Mouse (Mus musculus): ENCODE results near the gene Oscp1. TPM values are rescaled to one million over a fixed set of nuclear protein-coding genes. Genes with fewer than 3 reads are reported as not detected.

The Oscp1 gene
- polyA plus RNA-seq, 1 experiment from 2014 or later, result 13.6 TPM

DNA sequence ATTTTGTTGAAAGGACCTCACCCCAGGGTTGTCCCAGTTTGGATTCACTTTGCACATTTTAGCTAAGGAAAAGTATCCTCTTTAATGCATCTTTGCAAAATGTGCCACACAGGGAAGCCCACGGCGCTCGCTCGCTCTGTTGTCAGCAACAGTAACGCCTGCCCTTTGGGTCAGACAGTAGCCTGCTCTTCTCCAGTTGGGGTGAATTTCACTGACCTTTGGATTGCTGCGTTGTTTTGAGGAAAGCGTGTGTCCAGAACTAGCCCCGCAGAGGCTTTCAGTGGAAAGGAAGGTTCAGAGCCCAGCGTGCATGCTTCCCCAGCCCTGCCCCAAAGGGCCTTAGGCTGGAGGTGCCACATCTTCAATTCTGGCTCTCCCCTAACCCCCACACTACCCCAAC, 57.0 kb downstream of the Oscp1 start:
- 0 out of 2 replicates have a peak, but pooled peaks cover 3% of the 10 kb centered on the region for H3K36me3 ChIP-seq (ENCODE audit: insufficient read depth, low read length)
- H3K4me3 ChIP-seq (replicated peaks; ENCODE audit: low read depth, low read length), result no peak overlapping the region
- no peaks in the 10 kb centered on the region for H3K27me3 ChIP-seq (ENCODE audit: insufficient read depth, low read length)
- TF ChIP-seq CTCF (IDR thresholded peaks at IDR 0.05; ENCODE audit: low read depth), result no peak
- no peak overlapping the region for H3K4me2 ChIP-seq (ENCODE audit: low read length)
- H3K27ac ChIP-seq, result no peak overlapping the region
- no peak overlapping the region for H3K9ac ChIP-seq (ENCODE audit: low read depth, low read length)
- no peaks in the 10 kb centered on the region for H3K9me3 ChIP-seq (replicated peaks; ENCODE audit: low read length)
- 78% methylated on average over 9 of the region's 9 CpGs for WGBS
- no peak for DNase-seq (ENCODE audit: low spot score)
- H3K4me1 ChIP-seq (replicated peaks; ENCODE audit: insufficient read depth, low read length), result peaks cover 32% of the 10 kb centered on the region
- ATAC-seq (replicated peaks; ENCODE audit: low FRiP score, low read depth), result no peak

DNA sequence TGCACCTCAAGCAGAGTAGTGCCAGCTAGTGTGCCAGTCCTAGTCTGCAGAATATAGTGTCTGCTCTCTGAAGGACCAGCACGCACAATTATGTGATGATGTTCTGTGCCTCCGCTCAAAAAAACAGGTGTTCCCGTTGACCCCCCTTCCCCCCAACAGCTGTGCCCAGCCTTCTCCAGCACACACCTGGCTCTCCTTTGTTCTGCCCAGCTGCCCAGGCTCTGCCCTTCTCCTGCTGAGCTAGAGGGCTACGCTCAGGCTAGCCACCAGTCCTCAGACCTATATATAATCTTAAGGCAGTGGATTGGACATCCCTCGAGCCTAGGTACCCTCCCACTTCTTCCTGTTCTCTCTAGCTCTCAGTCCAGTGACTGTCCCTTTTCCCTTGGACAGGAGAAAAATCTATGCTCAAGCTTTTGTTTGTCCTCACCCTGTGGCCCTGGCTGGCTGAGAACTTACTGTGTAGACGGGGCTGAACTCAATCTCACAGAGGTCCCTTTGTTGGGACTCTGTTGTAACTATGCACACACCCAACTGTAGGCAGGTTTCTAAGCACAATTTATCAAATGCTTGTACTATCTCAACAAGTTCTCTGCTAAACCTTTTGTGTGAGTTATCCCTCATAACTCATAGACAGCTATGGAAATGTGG, 57.6 kb downstream of the Oscp1 start:
- Histone ChIP-seq H3K4me2 (ENCODE audit: low read length) (no peak overlapping the region), H3K9ac (ENCODE audit: low read depth, low read length) (no peak overlapping the region), H3K27ac (no peak overlapping the region), H3K27me3 (ENCODE audit: insufficient read depth, low read length) (no peaks in the 10 kb centered on the region), H3K36me3 (ENCODE audit: insufficient read depth, low read length) (0 out of 2 replicates have a peak, but pooled peaks cover 3% of the 10 kb centered on the region), H3K9me3 (replicated peaks; ENCODE audit: low read length) (no peaks in the 10 kb centered on the region), H3K4me3 (replicated peaks; ENCODE audit: low read depth, low read length) (no peak overlapping the region), H3K4me1 (replicated peaks; ENCODE audit: insufficient read depth, low read length) (peaks cover 26% of the 10 kb centered on the region)
- no peak for DNase-seq (ENCODE audit: low spot score)
- TF ChIP-seq CTCF (IDR thresholded peaks at IDR 0.05; ENCODE audit: low read depth), result no peak
- ATAC-seq (replicated peaks; ENCODE audit: low FRiP score, low read depth), result no peak
- 54% methylated on average over 6 of the region's 6 CpGs for WGBS

DNA sequence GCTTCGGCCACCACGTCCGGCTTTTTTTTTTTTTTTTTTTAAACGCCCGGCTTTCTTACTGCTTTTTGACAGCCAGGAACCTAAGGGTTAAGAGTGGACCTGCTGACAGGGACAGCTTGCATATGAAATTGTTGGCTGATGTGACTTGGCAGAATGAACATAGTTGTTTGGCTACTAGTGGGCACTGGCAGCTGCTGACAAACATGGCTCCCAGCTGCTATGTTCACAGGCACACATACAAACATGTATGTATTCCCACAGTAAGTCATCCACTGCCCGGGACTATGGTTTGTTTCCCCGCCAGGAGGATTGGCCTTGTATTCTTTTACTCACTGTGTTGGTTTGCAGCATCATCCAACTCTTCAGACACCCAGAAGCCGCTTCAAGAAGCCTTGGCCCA, 58.8 kb downstream of the Oscp1 start:
- Histone ChIP-seq H3K9me3 (replicated peaks; ENCODE audit: low read length) (no peaks in the 10 kb centered on the region), H3K4me3 (replicated peaks; ENCODE audit: low read depth, low read length) (no peak overlapping the region), H3K4me2 (ENCODE audit: low read length) (no peak overlapping the region), H3K36me3 (ENCODE audit: insufficient read depth, low read length) (0 out of 2 replicates have a peak, but pooled peaks cover 3% of the 10 kb centered on the region), H3K27me3 (ENCODE audit: insufficient read depth, low read length) (no peaks in the 10 kb centered on the region), H3K4me1 (replicated peaks; ENCODE audit: insufficient read depth, low read length) (peaks cover 17% of the 10 kb centered on the region; the same call in 1 of the 2 replicates), H3K9ac (ENCODE audit: low read depth, low read length) (no peak overlapping the region), H3K27ac (no peak overlapping the region)
- no peak for TF ChIP-seq CTCF (IDR thresholded peaks at IDR 0.05; ENCODE audit: low read depth)
- DNase-seq (ENCODE audit: low spot score) (no peak), ATAC-seq (replicated peaks; ENCODE audit: low FRiP score, low read depth) (no peak)
- 83% methylated on average over 8 of the region's 8 CpGs for WGBS

DNA sequence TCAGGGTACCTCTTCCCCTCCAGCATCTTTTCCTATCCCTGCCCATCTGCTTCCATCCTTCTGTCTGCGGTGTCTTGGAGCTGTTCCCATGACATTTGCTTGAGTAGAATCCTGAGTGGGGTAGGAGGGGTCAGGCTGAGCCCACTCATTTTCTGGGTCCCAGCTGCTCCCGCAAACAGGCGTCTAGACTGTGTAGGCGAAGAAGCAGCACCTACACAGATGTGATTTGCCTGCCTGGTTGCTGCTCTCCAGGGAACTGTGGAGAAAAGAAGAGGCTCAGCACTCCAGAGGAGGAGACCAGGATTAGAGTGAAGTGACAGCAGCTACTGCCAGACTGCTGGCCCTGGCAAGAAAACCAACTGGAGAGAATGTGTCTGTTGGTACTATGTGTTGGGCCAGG, 60.3 kb downstream of the Oscp1 start:
- no peak overlapping the region for H3K9ac ChIP-seq (ENCODE audit: low read depth, low read length)
- no peak overlapping the region for H3K4me2 ChIP-seq (ENCODE audit: low read length)
- H3K27ac ChIP-seq, result no peak overlapping the region
- no peak for ATAC-seq (replicated peaks; ENCODE audit: low FRiP score, low read depth)
- 0 out of 2 replicates have a peak, but pooled peaks cover 3% of the 10 kb centered on the region for H3K36me3 ChIP-seq (ENCODE audit: insufficient read depth, low read length)
- H3K9me3 ChIP-seq (replicated peaks; ENCODE audit: low read length), result no peaks in the 10 kb centered on the region
- H3K4me1 ChIP-seq (replicated peaks; ENCODE audit: insufficient read depth, low read length), result peaks cover 10% of the 10 kb centered on the region; the same call in 1 of the 2 replicates
- 79% methylated on average over 4 of the region's 4 CpGs for WGBS
- H3K4me3 ChIP-seq (replicated peaks; ENCODE audit: low read depth, low read length), result no peak overlapping the region
- no peak for DNase-seq (ENCODE audit: low spot score)
- no peaks in the 10 kb centered on the region for H3K27me3 ChIP-seq (ENCODE audit: insufficient read depth, low read length)
- TF ChIP-seq CTCF (IDR thresholded peaks at IDR 0.05; ENCODE audit: low read depth), result no peak

DNA sequence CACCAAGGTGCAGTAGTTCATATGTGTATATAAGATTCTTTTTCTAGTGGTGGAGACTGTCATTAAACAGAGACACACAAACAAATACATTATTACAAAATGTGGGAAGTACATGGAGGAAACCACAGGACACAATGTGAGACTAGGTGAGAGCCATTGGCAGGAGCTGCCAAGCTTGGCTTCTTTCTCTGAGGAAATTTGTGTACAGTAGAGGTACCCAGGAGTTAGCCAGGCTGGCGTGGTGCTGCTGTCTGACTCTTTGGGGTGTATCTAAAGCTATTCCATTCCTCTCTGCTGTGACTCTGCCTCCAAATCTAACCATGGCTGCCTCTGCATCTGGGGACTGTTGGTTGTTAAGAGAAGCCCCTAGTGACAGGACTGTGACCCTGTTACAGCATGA, 60.7 kb downstream of the Oscp1 start:
- DNase-seq (ENCODE audit: low spot score), result no peak
- Histone ChIP-seq H3K36me3 (ENCODE audit: insufficient read depth, low read length) (0 out of 2 replicates have a peak, but pooled peaks cover 3% of the 10 kb centered on the region), H3K9ac (ENCODE audit: low read depth, low read length) (no peak overlapping the region), H3K4me2 (ENCODE audit: low read length) (no peak overlapping the region), H3K4me1 (replicated peaks; ENCODE audit: insufficient read depth, low read length) (peaks cover 7% of the 10 kb centered on the region; the same call in 1 of the 2 replicates), H3K4me3 (replicated peaks; ENCODE audit: low read depth, low read length) (no peak overlapping the region), H3K27ac (no peak overlapping the region), H3K27me3 (ENCODE audit: insufficient read depth, low read length) (no peaks in the 10 kb centered on the region), H3K9me3 (replicated peaks; ENCODE audit: low read length) (no peaks in the 10 kb centered on the region)
- no peak for ATAC-seq (replicated peaks; ENCODE audit: low FRiP score, low read depth)
- 91% methylated on average over 1 of the region's 1 CpGs for WGBS
- TF ChIP-seq CTCF (IDR thresholded peaks at IDR 0.05; ENCODE audit: low read depth), result no peak

DNA sequence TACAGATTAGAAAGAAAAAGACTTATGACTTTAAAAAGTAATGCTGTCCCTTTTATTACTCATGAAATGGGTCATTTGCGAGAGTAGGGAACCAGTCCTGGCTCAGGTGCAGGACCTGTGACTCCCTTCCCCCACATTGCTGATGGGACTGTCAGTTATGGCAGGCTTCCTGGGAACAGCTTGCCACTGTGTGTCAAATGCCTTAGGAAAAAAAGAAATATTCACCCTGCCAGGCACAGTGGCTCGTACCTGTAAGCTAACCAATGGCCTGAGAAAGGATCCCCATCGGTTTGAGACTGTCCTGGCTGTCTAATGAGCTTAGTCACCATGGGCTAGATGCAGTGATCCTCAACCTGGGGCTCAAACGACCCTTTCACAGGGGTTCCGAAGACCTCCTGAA, 61.7 kb downstream of the Oscp1 start:
- DNase-seq (ENCODE audit: low spot score), result no peak
- TF ChIP-seq CTCF (IDR thresholded peaks at IDR 0.05; ENCODE audit: low read depth), result no peak

More for the DNA sequence above, 61.7 kb downstream of the Oscp1 start:
- H3K9me3 ChIP-seq (replicated peaks; ENCODE audit: low read length), result no peaks in the 10 kb centered on the region
- ATAC-seq (replicated peaks; ENCODE audit: low FRiP score, low read depth), result no peak
- 59% methylated on average over 5 of the region's 5 CpGs for WGBS
- no peak overlapping the region for H3K9ac ChIP-seq (ENCODE audit: low read depth, low read length)
- H3K36me3 ChIP-seq (ENCODE audit: insufficient read depth, low read length), result 0 out of 2 replicates have a peak, but pooled peaks cover 10% of the 10 kb centered on the region
- peaks cover 7% of the 10 kb centered on the region; the same call in 1 of the 2 replicates for H3K4me1 ChIP-seq (replicated peaks; ENCODE audit: insufficient read depth, low read length)
- H3K27me3 ChIP-seq (ENCODE audit: insufficient read depth, low read length), result no peaks in the 10 kb centered on the region
- no peak overlapping the region for H3K4me2 ChIP-seq (ENCODE audit: low read length)
- no peak overlapping the region for H3K27ac ChIP-seq
- H3K4me3 ChIP-seq (replicated peaks; ENCODE audit: low read depth, low read length), result no peak overlapping the region

Data from kidney, postnatal 0 days (tissue).